Mouse (Mus musculus) adrenal gland, postnatal 14 days (tissue): ENCODE measurements around the gene Slc12a8. TPM values are rescaled to one million over a fixed set of nuclear protein-coding genes. Genes with fewer than 3 reads are reported as not detected.

ENCODE experiments used
- DNase-seq: peaks from one replicate; pipeline ENCODE4 v3.0.0; 2021; ENCODE audit warnings: mixed read lengths
- total RNA-seq: library from RNA; stranded (reverse); gene quantifications from 2 replicates; pipeline ENCODE4 v1.2.3, GENCODE M21; 2021

Slc12a8 gene
- total RNA-seq, 1 experiment from 2014 or later: 0.52 TPM

DNA sequence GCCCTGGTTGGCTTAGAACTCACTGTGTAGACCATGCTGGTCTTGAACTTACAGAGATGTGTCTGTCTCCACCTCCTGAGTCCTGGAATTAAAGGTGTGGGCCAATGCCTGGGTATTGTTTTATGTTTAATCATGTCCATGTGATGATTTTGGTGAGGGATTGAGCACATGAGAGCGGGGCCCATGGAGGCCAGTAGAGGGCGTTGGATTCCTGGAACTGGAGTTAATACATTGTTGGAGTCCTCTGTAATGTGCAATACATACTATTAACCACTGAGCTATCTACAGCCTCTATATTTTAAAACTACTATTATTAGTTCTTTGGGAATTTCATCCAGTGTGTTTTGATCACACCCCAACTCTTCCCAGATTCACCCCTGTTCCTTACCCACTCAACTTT lies 27.2 kb downstream of the Slc12a8 start:
- no peak for DNase-seq

DNA sequence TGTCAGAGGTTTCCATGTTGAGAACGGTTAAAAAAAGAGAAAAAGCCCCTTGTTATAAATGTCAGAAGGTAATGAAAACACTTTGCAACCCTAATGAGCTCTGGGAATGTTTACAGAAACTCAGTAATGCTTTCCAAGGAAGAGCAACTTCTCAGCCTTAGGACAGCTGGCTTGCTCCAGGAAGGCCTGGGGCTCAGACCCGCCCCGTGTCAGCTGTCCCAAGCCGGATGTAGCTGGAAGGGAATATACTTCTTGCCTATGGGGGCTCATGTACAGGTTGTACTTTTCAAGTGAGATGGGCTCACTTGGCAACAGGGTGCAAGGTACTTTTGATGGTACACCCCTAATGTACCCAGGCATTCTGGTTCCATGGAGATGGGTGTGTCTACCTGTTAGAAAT lies 28.4 kb downstream of the Slc12a8 start:
- DNase-seq: no peak

DNA sequence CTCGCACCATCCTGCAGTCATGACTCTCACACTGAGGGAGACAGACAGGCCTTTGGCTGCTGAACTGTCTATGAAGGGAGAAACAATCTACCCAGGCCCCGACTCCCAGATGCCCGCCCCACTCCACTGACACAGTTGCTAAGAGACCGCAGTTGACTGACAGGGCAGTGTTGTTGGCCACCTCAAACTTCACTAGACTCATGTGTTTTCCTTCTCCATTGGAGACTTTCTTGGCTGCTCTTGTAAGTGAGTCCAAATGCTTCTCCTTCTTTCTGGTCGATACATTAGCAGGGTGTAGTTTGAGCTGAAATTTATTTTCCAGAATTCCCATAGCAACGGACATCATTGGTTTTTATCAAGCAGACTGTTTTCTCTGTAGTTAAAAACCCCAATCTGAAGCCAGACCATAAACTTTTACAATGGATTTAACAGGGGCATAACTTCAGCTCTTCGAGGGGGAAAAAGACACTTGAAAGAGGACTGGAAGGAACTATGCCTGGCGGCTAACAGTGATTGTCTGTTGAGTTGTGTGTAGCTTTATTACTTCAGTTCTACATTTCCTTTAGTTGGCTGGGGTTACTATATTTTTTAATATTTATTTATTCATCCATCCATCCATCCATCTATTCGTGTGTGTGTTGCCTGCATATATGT lies 36.7 kb downstream of the Slc12a8 start:
- no peak for DNase-seq

DNA sequence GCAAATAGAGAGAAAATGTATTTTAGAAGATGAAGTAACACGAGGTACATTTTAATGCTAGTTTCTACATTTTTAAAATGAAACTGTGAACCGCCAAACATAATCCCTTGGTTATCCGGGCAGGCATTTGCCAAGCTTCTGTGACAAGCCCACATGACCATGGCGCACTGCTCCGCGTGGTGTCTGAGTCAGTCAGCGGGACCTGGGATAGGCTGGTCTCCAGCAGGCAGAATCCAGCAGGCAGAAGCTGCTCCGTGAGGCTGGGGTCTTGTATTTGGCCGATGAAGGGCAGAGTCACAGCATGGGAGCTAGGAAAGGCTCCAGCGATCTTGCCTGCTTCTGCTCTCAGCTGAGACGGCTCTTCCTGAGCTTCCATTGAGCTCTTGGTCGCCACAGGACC lies 41.0 kb downstream of the Slc12a8 start:
- no peak for DNase-seq

DNA sequence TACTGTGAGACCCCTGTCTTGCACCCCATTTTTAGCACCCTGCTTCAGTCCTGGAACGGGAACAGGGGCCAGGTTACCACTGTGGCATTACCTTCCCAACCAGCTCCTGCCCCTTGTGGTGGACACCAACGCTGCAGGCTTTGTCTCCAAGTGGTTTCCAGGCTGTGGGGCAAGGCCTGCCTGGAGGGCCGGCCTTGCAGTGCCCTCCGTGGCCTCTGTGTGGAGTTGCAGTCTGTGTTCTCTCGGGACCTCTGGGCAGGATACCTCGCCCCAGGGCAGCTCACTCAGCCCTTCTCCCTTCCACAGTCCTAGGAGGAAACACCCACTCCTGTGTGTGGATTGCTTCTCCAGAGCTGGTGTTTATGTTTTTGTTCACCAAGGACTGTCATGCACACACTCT lies 43.2 kb downstream of the Slc12a8 start:
- DNase-seq: peak; percentile 94

DNA sequence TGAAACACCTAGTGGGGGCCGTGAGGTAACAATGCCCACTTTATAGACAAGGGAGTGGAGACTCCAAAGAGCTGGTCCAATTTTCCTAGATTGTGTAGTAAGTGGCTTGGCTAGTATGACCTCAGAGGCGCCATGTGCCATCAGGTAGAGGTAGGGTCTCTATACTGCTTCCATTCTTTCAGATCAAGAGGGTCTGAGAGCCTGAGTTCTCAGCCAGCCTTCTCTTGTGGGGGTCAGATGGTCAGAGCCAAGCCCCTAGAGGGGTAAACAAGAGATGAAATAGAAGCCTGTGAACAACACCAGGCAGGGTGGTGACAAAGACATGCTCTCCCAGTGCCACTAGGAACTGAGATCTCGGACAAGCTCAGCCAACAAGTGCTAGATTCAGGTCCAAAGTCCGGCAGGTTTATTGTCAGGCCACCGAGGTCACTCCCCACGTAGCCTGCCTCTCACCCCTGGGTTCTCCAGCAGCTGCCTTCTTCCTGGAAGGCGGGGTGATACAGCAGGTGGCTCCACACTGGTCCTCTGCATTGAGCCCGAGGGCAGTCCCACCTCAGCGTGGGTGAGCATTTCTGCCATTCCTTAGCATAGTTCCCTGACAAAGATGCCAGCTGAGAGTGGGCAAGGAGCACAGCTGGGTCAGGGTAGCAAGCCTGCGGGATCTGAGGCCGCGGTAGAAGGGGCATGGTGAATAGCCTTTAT lies 44.3 kb downstream of the Slc12a8 start:
- no peak for DNase-seq

DNA sequence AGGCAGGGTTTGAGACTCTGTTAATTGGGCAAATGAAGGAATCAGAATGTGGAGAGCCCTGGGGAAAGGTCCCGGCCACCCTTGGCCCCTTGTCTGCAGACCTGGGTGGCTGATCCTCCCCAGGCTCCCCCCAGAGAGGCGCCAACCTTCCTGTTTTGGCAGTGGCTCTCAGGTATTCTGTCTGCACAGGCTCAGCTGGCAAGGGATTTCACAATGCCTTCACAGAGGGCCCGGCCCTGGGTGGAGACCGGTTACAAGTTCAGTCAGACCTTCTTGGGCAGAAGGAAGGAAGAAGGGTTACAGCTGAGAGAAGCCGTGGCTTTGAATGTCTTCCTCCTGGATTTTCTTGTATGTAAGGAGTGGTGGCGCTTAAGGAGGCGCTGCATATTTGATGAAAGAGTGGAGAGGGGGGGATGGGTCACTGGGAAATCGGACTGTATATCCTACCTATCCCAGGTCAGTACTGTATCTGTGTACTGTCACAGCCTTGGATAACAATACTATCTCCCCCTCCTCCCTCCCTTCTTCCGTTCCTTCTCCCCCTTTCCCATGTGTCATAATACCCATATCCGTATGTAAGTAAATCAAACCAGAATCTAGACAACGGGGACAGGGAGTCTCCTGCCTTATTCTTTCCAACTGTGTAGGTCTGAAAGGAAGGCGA lies 45.9 kb downstream of the Slc12a8 start:
- DNase-seq: peak; percentile 35

DNA sequence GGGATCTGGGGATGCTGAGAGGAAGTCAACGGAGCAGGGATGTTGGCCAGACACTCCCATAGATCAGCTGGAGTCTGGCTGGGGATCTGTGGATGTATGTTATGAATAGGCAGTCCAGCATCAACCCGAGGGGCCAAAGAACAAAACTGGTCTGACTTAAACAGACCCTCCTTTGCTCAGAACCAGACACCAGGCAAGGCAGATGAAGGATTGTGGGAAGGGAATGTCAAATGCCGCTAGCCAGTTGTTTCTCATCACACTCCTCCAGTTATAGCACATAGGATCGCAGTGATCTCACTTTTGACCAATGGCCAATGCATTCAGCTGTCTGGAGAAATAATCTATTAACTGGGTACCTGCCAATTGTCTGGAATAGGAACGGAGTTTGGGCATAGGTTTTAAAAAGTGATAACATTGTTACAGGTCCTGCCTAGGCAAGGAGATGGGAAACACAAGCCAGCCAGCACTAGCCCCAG lies 46.4 kb downstream of the Slc12a8 start:
- no peak for DNase-seq

DNA sequence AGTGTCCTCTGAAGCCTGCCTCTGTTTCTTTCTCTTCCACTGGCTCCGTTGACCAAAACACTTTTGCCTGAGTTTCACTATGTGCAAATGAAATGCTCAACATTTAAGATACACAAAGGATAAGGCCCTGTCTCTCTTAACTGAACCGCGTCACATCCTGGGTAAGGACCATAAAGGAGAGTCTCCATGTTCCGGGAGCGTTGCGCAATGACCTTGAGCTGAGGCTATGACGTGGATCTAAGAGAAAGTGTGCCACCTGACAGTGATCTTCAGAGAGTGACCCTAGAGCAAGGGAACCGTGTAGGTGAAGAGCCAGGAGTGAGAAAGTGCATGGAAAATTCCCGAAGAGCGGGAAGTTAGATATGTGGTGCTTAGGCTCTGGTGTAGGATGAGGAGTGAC lies 49.3 kb downstream of the Slc12a8 start:
- DNase-seq: no peak

DNA sequence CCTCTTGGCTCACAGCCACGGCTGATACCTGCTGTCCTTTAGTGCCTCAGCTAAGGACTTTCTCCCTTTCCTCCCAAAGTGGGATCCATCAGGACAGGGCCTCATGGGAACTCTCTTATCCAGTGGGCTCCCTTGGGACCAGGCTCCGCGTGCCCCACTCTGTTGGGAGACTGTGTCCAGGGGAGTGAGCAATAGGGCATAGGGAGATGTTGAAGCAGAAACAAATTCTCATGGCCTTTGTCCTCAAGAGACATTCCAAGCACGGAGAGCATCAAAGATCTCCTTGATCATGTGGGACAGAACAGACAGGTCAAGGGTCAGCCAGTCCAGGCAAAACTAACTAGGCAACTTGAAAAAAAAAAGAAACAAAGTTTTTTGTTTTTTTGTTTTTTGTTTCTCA lies 50.6 kb downstream of the Slc12a8 start:
- DNase-seq: no peak

DNA sequence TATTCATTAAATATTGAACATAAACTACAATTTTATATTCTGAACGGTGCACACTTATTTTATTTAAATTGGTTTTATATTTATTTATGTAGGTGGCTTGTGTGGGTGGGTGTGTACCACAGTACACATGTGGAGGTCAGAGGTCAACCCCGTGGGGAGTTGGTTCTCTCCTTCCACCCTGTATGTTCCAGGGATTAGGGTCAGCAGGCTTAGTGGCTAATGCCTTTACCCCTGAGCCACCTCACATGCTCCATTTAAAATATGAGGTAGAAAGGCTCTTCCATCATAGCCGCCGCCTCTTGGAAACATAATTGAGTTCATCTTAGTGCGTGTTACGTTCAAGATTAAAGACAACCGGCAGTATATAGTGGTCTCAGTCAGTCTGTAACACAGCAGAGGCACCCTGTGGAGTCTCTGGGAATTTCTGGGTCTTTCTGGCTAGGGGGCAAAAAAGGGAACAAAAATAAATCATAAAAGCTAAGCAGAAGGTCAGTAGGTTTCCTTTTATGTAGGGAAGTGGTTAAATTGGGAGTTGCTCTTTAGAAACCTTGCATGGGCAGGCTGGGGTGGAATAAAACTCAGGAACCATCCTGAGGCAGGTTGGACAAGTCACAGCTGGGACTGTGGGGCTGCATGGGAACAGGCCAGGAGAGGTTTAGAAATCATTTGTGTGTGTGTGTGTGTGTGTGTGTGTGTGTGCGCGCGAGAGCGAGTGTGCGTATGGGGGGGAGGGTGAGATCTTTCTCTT lies 51.3 kb downstream of the Slc12a8 start:
- no peak for DNase-seq

DNA sequence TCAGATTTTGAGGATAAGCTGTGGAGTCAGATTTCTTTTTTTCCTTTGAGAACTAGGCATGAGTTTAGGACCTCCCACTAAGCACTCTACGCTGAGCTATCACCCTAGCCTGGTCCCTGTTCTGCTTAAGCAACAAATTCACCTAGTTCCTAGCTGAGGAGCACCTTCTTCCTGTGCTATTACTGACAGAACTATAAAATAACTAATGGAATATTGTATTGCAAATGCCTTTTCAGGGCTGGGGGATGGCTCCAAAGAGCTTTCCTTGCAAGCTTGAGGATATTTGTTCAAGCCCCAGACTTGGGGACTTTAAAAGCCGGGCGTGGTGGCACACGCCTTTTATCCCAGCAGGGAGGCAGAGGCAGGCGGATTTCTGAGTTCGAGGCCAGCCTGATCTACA lies 55.5 kb downstream of the Slc12a8 start:
- no peak for DNase-seq

DNA sequence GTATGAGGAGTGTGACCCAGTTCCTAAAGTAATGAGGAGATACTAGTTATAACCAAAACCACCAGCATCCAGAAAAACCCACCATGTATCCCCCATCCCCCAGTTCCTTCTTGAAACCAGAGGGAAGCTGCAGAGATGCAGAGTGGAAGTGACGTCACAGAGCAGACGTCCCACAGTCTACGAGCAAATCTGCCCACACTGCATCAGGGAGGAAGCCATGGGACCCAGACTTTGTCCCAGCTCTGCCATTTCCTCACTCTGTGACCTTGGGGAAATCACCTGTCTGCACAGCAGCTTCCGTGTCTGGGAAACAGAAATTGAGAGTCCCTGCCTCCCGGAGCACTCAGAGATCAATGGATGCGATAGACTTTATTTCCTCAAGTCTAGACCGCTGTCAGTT lies 56.6 kb downstream of the Slc12a8 start:
- DNase-seq: no peak

DNA sequence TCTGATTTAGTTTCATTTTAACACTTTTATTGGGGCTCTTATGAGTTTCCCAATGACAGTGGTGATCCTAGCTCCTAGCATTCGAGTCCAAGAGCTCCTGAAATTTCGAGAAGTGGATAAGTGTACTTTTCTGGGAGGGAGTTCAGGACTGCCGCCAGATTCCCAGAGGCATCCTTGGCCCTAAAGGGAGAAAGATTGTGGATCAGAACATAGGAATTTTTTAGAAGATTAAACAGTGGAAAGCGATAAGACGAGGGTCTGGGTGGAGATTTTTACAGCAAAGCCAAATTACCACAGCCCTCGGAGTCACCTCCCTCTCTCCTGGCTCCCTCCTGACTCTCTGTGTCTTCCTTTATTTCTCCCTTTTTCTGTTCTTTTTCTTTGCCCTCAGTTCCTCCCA lies 58.6 kb downstream of the Slc12a8 start:
- no peak for DNase-seq

DNA sequence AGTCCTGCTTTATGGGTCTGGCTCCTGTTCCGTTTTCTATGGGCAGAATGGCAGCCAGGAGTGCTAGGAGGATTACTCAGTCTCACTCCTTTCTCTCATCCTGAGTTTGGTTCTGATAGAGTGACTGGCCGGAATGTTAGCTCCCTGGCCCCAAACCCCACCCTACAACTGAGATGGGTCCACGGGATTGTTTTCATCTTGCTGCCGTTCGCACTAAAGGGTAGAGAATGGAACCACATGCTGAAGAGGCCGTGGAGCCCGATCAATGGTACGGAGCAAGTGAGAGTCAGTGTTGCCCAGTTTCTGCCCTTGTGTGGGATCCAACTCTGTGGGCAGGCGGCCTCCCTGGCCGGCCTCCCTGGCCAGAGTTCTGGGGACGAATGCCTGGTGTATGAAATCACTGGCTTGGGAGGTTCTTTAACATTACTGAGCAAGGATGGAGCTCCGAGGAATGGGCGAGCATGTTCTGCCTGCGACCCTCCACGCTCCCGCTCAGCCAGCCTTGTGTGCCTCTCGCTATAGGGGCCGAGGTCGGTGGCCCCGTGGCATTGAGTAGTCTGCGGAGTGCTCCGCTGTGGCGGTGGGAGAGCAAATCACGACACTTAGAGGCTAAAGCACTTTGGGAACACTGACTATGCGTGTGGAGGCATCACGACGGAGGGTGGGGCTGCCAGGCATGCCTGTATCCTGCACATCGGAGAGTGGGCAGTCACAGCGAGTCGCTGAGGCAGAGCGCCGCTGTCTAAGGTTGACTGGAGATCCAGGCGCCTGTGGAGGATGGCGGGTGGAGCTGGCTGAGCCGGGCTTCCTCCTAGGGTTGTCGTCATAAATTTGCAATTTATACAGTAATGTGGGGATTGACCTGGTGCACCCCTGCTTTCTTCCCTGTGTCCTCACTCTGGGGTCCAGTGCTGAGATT lies 59.4 kb downstream of the Slc12a8 start:
- DNase-seq: peak; percentile 60

DNA sequence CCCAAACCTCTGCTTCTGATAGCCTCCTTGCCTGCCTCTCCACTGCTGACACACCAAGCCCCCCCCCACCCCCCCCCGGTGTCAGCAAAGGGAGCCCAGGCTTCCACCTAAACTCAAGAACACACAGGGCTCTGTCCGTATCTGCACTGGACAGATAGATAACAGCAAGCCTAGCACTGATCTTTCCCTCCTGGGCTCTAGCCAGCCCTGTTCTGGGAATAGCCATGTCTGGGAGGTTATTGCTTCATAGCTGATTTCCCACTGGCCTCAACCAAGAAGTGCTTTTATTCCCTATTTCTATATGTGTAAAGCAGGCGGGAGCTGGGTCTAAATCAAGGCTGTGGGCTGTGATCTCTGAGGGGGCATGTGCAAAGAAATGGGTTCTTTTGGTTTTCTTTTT lies 61.3 kb downstream of the Slc12a8 start:
- peak; percentile 53 for DNase-seq

DNA sequence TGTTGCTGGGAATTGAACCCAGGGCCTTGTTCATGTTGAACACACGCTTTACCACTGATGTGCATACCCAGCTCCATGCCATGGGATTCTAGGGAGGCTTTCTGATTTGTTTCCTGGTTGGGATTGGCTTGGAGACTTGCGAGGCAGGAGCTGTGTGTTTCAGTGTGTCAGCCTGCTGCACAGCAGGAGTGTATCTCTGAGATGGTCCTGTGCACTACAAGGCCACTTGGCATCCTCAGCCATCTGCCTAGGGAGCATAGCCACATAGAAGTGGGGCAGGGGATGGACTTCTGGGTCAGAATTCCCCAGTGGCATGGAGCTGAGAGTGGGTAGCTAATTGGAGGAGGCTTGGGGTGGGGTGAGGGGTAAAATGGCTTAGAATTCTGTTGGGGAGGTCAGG lies 63.2 kb downstream of the Slc12a8 start:
- no peak for DNase-seq

DNA sequence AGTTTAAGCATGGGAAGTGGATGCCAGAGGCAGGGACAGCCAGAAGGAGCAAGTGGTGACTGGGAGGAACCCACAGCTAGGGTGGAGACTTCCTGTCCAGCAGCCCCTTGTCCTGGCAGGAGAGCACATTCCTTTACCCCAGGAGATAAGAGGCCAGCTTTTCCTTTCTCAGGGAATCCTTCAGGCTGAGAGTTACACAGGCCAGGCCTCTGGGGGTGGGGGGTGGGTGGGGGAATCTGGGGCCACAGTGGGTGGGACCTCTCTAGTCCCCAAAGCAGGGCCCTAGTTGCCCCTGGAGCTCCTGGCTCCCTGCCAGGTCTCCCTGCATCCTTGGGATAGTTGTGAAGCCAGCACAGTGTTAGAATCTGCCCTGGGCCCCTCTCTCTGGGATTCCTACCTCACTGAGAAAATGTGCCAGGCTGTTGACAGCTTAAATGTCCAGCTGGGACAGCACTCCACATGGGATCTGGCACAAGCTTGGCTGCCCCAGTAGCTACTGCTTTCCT lies 63.7 kb downstream of the Slc12a8 start:
- DNase-seq: peak; percentile 49

DNA sequence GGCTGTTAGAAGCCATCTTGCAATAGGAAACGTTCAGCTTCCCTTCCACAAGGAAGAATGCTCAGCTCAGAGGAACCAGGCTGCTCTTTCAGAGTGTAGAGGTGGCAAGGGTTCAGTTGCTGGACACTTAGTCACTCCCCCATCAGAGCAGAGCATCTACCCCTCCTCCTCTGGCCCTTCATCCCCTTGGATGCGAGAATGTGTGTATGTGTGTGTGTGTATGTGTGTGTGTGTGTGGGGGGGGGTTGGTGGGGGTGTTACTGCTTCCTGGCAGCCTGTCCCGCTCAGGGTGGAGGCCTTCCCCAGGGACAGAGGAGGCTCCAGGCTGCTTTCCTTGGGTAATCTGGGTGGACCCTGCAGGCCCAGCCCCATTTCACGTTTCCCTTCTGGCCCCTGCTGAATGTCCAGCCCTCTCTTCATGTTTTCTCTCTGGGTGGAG lies 64.6 kb downstream of the Slc12a8 start:
- DNase-seq: peak; percentile 58

DNA sequence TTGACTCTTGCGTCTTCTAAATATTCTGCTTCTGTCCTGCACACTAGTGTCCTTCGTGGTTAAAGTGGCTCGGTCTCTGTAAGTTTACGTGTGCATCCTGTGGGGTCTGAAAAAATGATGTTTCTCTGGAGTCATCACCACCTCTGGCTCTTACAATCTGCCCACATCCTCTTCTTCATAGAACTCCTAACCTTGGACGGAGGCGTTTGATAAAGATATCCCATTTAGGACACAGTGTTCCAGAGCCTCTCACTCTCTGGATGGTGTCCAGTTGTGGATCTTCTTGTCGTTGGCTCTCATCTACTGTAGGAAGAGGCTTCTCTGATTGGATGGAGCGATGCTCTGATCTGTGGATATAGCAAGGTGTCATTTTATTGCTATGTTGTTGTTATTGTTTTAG lies 65.4 kb downstream of the Slc12a8 start:
- DNase-seq: no peak

DNA sequence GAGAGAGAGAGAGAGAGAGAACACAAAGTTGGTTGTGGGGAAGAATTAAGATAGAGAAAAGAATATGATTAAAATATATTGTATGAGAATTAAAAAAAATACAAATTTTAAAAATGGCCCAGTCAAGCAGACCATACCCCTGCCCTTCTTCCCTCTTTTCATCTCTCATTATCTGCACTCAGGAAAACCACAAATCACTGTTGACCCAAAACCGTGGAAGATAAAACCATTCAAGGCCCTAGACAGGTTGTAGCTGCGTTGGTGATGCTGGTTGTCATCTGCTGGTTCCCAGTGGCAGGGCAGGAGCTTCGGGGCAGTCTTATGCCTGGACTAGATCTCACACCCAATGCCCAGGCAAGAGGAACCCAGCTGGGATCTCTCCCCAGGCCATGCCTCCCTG lies 66.2 kb downstream of the Slc12a8 start:
- DNase-seq: no peak
